Mouse (Mus musculus) lung, adult 2 months (tissue): ENCODE measurements around the gene Cdc20b.

Experiments
- CTCF ChIP-seq: fragments of 200-500 bp; IDR thresholded peaks from 2 replicates; pipeline ENCODE4 v1.5.1; 2011; ENCODE audit warnings: mild to moderate bottlenecking, low read length, control low read depth; ENCODE audit not compliant: insufficient read depth
- POLR2A ChIP-seq: fragments of 200-500 bp; IDR thresholded peaks from 2 replicates; pipeline ENCODE4 v1.6.1; 2011; ENCODE audit warnings: low read depth, mild to moderate bottlenecking, control low read depth, low read length, borderline replicate concordance; ENCODE audit errors: extremely low read depth

- TF ChIP-seq CTCF (no peak), POLR2A (no peak)
These were observed 48.4 kb upstream of the Cdc20b start for GRCm38 (mm10) chr13:112986451-112986950.
